In genomic region chr8:100451231-100451630, GRCm38 (mm10) we compare ENCODE assay signal across 20 mouse cellular contexts.
DNase-seq lines count a peak whose midpoint lies in the region; ATAC-seq and TF ChIP-seq lines count a peak whose summit lies in the region.
"Had no signal": no experiment of that assay in that cellular context is flagged by ENCODE, and none has a peak within 500 bp of the region (broad histone marks: within the 10 kb centered on the region; RNA-seq: fewer than 3 reads in every experiment).

No protein-coding gene starts in this region.

- peak; percentile 23 to 24 for DNase-seq in cerebellum, postnatal 10 days
- DNase-seq in cerebellum, adult 18-20 months = no peak
- peak; percentile 9 for DNase-seq in midbrain, postnatal 0 days (ENCODE audit: low spot score)
- DNase-seq in midbrain, embryonic 14.5 days = no peak
- DNase-seq in adrenal gland, postnatal 25 days = peak; percentile 11
- DNase-seq in right cerebral cortex, postnatal 10 days (ENCODE audit: low spot score in 2 of 2) = no peak
- DNase-seq in lung, postnatal 36 days = no peak
- DNase-seq: cerebellum, adult 11-12 months; cerebellum, adult 9-11 months; gastrocnemius, postnatal 10 days; heart, adult 18-20 months; heart, postnatal 10 days; heart, postnatal 4 days had no signal

- no peak for ATAC-seq in midbrain, postnatal 0 days (ENCODE audit: low FRiP score)
- ATAC-seq in midbrain, embryonic 14.5 days (ENCODE audit: low FRiP score, low TSS enrichment) = no peak
- ATAC-seq: activated CD4-positive, CD25-positive, alpha-beta regulatory T cell, adult 4 months; forebrain, embryonic 15.5 days; intestine, embryonic 15.5 days; Patski had no signal

- H3K27me3 ChIP-seq in midbrain, postnatal 0 days (ENCODE audit: insufficient read depth, low read length) = no peaks in the 10 kb centered on the region
- H3K27me3 ChIP-seq in midbrain, embryonic 14.5 days (ENCODE audit: control insufficient read depth, insufficient read depth, low read length) = no peaks in the 10 kb centered on the region
- H3K27me3 ChIP-seq: embryonic facial prominence, embryonic 12.5 days; forebrain, embryonic 15.5 days; hindbrain, embryonic 12.5 days; intestine, embryonic 15.5 days; Patski had no signal

- H3K36me3 ChIP-seq in midbrain, postnatal 0 days (ENCODE audit: insufficient read depth, low read length) = no peaks in the 10 kb centered on the region
- H3K36me3 ChIP-seq in midbrain, embryonic 14.5 days (ENCODE audit: control insufficient read depth, insufficient read depth, low read length) = no peaks in the 10 kb centered on the region
- H3K36me3 ChIP-seq: embryonic facial prominence, embryonic 12.5 days; forebrain, embryonic 15.5 days; heart, embryonic 10.5 days; hindbrain, embryonic 12.5 days; intestine, embryonic 15.5 days had no signal

- H3K4me1 ChIP-seq in midbrain, postnatal 0 days (ENCODE audit: insufficient read depth, low read length) = no peaks in the 10 kb centered on the region
- no peaks in the 10 kb centered on the region for H3K4me1 ChIP-seq in midbrain, embryonic 14.5 days (ENCODE audit: control insufficient read depth, insufficient read depth, low read length)
- H3K4me1 ChIP-seq: embryonic facial prominence, embryonic 12.5 days; forebrain, embryonic 15.5 days; heart, embryonic 10.5 days; hindbrain, embryonic 12.5 days; intestine, embryonic 15.5 days had no signal

- no peak overlapping the region for H3K9ac ChIP-seq in midbrain, postnatal 0 days (replicated peaks; ENCODE audit: low read length, poor library complexity, severe bottlenecking)
- H3K9ac ChIP-seq in midbrain, embryonic 14.5 days (replicated peaks; ENCODE audit: low read length) = no peak overlapping the region
- H3K9ac ChIP-seq: embryonic facial prominence, embryonic 12.5 days; forebrain, embryonic 15.5 days; hindbrain, embryonic 12.5 days; intestine, embryonic 15.5 days had no signal

- H3K27ac ChIP-seq in midbrain, postnatal 0 days (ENCODE audit: low read depth, low read length) = no peak overlapping the region
- no peak overlapping the region for H3K27ac ChIP-seq in midbrain, embryonic 14.5 days (replicated peaks; ENCODE audit: low read depth, low read length)
- H3K27ac ChIP-seq: embryonic facial prominence, embryonic 12.5 days; heart, embryonic 10.5 days; hindbrain, embryonic 12.5 days; intestine, embryonic 15.5 days had no signal

- no peaks in the 10 kb centered on the region for H3K9me3 ChIP-seq in midbrain, postnatal 0 days (ENCODE audit: low read length)
- no peaks in the 10 kb centered on the region for H3K9me3 ChIP-seq in midbrain, embryonic 14.5 days (ENCODE audit: control insufficient read depth, low read length)
- H3K9me3 ChIP-seq: embryonic facial prominence, embryonic 12.5 days; forebrain, embryonic 15.5 days; heart, embryonic 10.5 days; hindbrain, embryonic 12.5 days; intestine, embryonic 15.5 days had no signal

- H3K4me2 ChIP-seq in midbrain, postnatal 0 days (ENCODE audit: low read depth, low read length, poor library complexity, severe bottlenecking) = no peak overlapping the region
- H3K4me2 ChIP-seq in midbrain, embryonic 14.5 days (ENCODE audit: low read length) = no peak overlapping the region
- H3K4me2 ChIP-seq: embryonic facial prominence, embryonic 12.5 days; forebrain, embryonic 15.5 days; hindbrain, embryonic 12.5 days; intestine, embryonic 15.5 days had no signal

- no peak overlapping the region for H3K4me3 ChIP-seq in midbrain, postnatal 0 days (ENCODE audit: low read depth, low read length)
- H3K4me3 ChIP-seq in midbrain, embryonic 14.5 days (replicated peaks; ENCODE audit: low read depth, low read length) = no peak overlapping the region
- H3K4me3 ChIP-seq: embryonic facial prominence, embryonic 12.5 days; forebrain, embryonic 15.5 days; heart, embryonic 10.5 days; hindbrain, embryonic 12.5 days; intestine, embryonic 15.5 days had no signal

- WGBS in midbrain, postnatal 0 days = 55% methylated on average over 2 of the region's 2 CpGs
- 67% methylated on average over 2 of the region's 2 CpGs for WGBS in midbrain, embryonic 14.5 days

- TF ChIP-seq CTCF in midbrain, postnatal 0 days (IDR thresholded peaks at IDR 0.05) = no peak

Comparison
In these comparisons a context has a peak if more than half of its experiments do, and no peak if none do; other contexts are left out.
1. DNase-seq: peak in cerebellum, postnatal 10 days (2 of 2), midbrain, postnatal 0 days (single experiment) and adrenal gland, postnatal 25 days (single experiment); none in cerebellum, adult 18-20 months (0 of 2), midbrain, embryonic 14.5 days (single experiment), right cerebral cortex, postnatal 10 days (0 of 2) and lung, postnatal 36 days (single experiment).